Mouse (Mus musculus) bone marrow, adult 2 months (tissue): ENCODE data around the gene Rsph6a.

ENCODE experiments used
- CTCF ChIP-seq: fragments of 200-500 bp; IDR thresholded peaks from 2 replicates; pipeline ENCODE4 v1.5.1; 2011; ENCODE audit warnings: low read length, control low read depth; ENCODE audit not compliant: control insufficient read depth, insufficient read depth
- POLR2A ChIP-seq: fragments of 200-500 bp; IDR thresholded peaks from 2 replicates; pipeline ENCODE4 v1.6.1; 2011; ENCODE audit warnings: low read depth, mild to moderate bottlenecking, control low read depth, low read length, borderline replicate concordance; ENCODE audit not compliant: control insufficient read depth

DNA sequence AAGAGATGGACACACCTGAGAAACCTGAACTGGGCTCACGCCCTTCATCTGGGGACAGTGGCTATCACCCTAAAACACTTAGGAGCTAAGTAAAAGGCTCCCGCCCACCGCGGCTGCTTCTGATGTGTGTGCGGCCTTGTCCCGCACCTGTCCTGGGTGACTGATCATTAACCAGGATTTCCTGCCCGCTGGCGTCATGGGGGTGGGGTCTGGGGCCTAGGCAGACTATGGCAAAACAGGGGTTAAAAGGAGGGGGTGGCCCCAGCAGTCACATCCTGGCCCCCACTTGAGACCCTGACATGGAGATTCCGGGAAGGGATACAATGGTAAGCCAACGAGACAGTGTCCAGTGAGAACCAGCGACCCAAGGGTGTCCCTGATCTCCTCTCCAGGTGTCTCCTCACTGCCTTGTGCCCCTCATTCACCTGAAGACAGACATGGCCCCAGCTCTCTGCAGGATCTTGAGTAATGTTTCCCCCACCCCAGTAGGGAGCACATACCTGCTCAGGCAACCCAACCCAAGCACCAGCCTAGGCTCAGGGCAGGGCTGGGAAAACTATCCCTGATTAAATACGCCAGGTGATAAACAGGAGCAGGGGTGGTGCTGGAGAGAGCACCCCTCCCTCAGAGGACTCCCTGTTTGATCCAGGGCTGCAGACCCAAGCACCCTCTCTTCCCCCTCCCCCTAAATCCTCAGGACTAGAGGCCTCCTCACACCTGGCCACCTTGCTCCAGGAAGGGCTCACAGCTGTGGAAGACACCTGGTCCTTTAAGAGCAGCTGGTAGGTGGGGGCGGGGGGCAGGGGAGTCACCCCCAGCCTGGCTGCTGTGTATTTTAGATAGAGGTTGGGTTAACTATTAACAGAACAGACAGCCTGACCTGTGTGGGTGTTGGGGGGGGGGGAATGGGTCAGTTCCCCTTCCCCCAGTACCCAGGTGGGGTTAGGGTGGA is 47.2 kb upstream of the Rsph6a start:
- TF ChIP-seq POLR2A, result no peak
- no peak for TF ChIP-seq CTCF
